In genomic region chr2:35965883-35966513, GRCm38 (mm10) we compare ENCODE assay signal across 21 mouse cellular contexts. TPM values are rescaled to one million over a fixed set of nuclear protein-coding genes. Genes with fewer than 3 reads are reported as not detected.
"Had no signal": no experiment of that assay in that cellular context is flagged by ENCODE, and none has a peak within 500 bp of the region (broad histone marks: within the 10 kb centered on the region; RNA-seq: fewer than 3 reads in every experiment).

No protein-coding gene starts in this region.

- H3K4me3 ChIP-seq: lung, embryonic 15.5 days; megakaryocyte, embryonic 14.5 days; midbrain, embryonic 13.5 days; midbrain, embryonic 15.5 days; neural tube, embryonic 13.5 days had no signal

- H3K9ac ChIP-seq: liver, postnatal 0 days; lung, embryonic 15.5 days; midbrain, embryonic 13.5 days; midbrain, embryonic 15.5 days; neural tube, embryonic 13.5 days had no signal

- ATAC-seq: liver, postnatal 0 days; lung, postnatal 0 days; midbrain, embryonic 13.5 days; midbrain, embryonic 15.5 days had no signal

- H3K4me2 ChIP-seq: lung, embryonic 15.5 days; midbrain, embryonic 11.5 days; midbrain, embryonic 13.5 days; midbrain, embryonic 15.5 days; neural tube, embryonic 13.5 days had no signal

- DNase-seq: liver, postnatal 0 days; lung, adult 2 months; lung, postnatal 14 days; lung, postnatal 36 days; retina, postnatal 1 day; right cerebral cortex, adult 18-20 months; right cerebral cortex, postnatal 25 days; right cerebral cortex, postnatal 4 days; spleen, adult 18-20 months; thymus, adult 18-20 months; thymus, postnatal 14 days; thymus, postnatal 36 days had no signal

- H3K27me3 ChIP-seq: lung, embryonic 15.5 days; midbrain, embryonic 13.5 days; midbrain, embryonic 15.5 days; neural tube, embryonic 13.5 days had no signal

- H3K36me3 ChIP-seq: lung, embryonic 15.5 days; midbrain, embryonic 13.5 days; midbrain, embryonic 15.5 days; neural tube, embryonic 13.5 days had no signal

- H3K9me3 ChIP-seq: lung, embryonic 15.5 days; megakaryocyte, embryonic 14.5 days; midbrain, embryonic 13.5 days; midbrain, embryonic 15.5 days; neural tube, embryonic 13.5 days had no signal

- H3K27ac ChIP-seq: lung, embryonic 15.5 days; macrophage; midbrain, embryonic 13.5 days; midbrain, embryonic 15.5 days; neural tube, embryonic 13.5 days had no signal

- H3K4me1 ChIP-seq: midbrain, embryonic 15.5 days had no signal

RNA-seq across cellular contexts. Expression of gene Ttll11, which starts 13.7 kb away (rescaled TPM):
- total RNA-seq: monocyte, adult 5-6 weeks had no signal
